8 mouse cellular contexts compared by ENCODE assay signal in the genomic region with DNA sequence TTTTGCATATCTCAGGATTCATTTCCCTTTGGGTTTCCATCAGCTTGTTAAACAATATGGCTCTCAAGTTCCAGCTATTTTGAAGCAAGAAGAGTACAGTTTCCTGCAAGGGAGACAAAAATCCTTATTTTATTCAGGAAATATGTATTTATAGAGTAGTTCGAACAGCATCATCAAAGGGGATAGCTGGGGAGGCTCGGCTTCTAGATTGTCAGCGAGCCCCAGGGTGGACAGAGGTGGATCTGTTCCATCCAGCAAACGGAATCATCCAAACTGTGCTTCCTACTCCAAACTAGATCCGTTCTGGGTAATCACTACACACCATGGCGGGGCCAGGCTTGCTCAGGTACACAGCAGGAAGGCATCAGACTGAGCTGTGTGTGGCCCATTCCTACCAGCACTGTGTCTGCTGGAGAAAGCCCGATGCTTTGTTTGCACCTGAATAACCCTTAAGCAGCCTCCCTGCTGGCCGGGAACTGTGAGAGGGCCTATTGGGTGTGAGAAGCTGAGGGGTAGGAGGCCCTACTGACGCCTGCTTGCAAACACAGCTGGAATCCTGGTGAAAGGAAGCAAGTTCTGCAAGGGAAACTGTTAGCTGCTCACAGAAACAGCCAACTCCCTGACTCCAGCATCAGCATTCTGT.
DNase-seq lines count a peak whose midpoint lies in the region; ATAC-seq lines count a peak whose summit lies in the region.

No protein-coding gene starts in this region.

- no peak for ATAC-seq in activated CD4-positive, CD25-positive, alpha-beta regulatory T cell, adult 4 months

- intact Hi-C loops in left cerebral cortex, postnatal 14 days (cut with DNase I) = loop anchor here (2.0 kb wide), 1 partner anchor 38 kb away; no protein-coding TSS in a partner anchor

- peak; percentile 92 for DNase-seq in R1 (ENCODE audit: low read depth, low spot score)
- peak; percentile 65 for DNase-seq in cerebellum, adult 9-11 months
- DNase-seq in frontal cortex, postnatal 36 days (ENCODE audit: low spot score in 2 of 2) = peak; percentile 41 to 48
- peak; percentile 14 to 17 for DNase-seq in left cerebral cortex, postnatal 14 days (ENCODE audit: low spot score in 2 of 2)
- DNase-seq in right cerebral cortex, adult 2 months (ENCODE audit: low spot score in 2 of 2) = peak; percentile 25 to 53
- DNase-seq in kidney, postnatal 10 days = no peak
- no peak for DNase-seq in ovary, postnatal 10 days (ENCODE audit: low spot score)

Comparison
In these comparisons a context has a peak if more than half of its experiments do, and no peak if none do; other contexts are left out.
1. DNase-seq: peak in R1 (single experiment), cerebellum, adult 9-11 months (single experiment), frontal cortex, postnatal 36 days (2 of 2), left cerebral cortex, postnatal 14 days (2 of 2) and right cerebral cortex, adult 2 months (2 of 2); none in kidney, postnatal 10 days (single experiment) and ovary, postnatal 10 days (single experiment).